Mouse (Mus musculus): ENCODE results near the gene 1700122O11Rik. TPM values are rescaled to one million over a fixed set of nuclear protein-coding genes. Genes with fewer than 3 reads are reported as not detected.

1700122O11Rik gene
- polyA plus RNA-seq, 1 experiment, result not detected

GRCm38 (mm10) chr17:48027677-48028076 is 10.4 kb downstream of the 1700122O11Rik start:
- WGBS, result 57% methylated on average over 6 of the region's 6 CpGs
- peaks cover 3% of the 10 kb centered on the region; the same call in 1 of the 2 replicates for H3K27me3 ChIP-seq (replicated peaks; ENCODE audit: control insufficient read depth, insufficient read depth, low read length)
- H3K36me3 ChIP-seq (ENCODE audit: control insufficient read depth, insufficient read depth, low read length), result no peaks in the 10 kb centered on the region
- no peak overlapping the region for H3K27ac ChIP-seq (ENCODE audit: insufficient read depth, low read depth, low read length)
- no peak overlapping the region for H3K4me3 ChIP-seq (ENCODE audit: insufficient read depth, low read depth, low read length)
- TF ChIP-seq CTCF (conservative IDR thresholded peaks at IDR 0.05; ENCODE audit: insufficient read depth, insufficient read length, low read depth, low read length) (no peak), POLR2A (IDR thresholded peaks at IDR 0.05; ENCODE audit: low read depth, low read length) (no peak)
- no peaks in the 10 kb centered on the region for H3K4me1 ChIP-seq (ENCODE audit: control insufficient read depth, insufficient read depth, low read length)
- DNase-seq, result no peak

GRCm38 (mm10) chr17:48027019-48027418 is 11.1 kb downstream of the 1700122O11Rik start:
- H3K4me3 ChIP-seq (ENCODE audit: insufficient read depth, low read depth, low read length), result no peak overlapping the region
- H3K27me3 ChIP-seq (replicated peaks; ENCODE audit: control insufficient read depth, insufficient read depth, low read length), result 0 out of 2 replicates have a peak, but pooled peaks cover 2% of the 10 kb centered on the region
- H3K4me1 ChIP-seq (ENCODE audit: control insufficient read depth, insufficient read depth, low read length), result no peaks in the 10 kb centered on the region
- 97% methylated on average over 5 of the region's 5 CpGs for WGBS
- TF ChIP-seq POLR2A (IDR thresholded peaks at IDR 0.05; ENCODE audit: low read depth, low read length) (no peak), CTCF (conservative IDR thresholded peaks at IDR 0.05; ENCODE audit: insufficient read depth, insufficient read length, low read depth, low read length) (0 out of 2 replicates have a peak, but pooled peaks have one; percentile 11)
- H3K27ac ChIP-seq (ENCODE audit: insufficient read depth, low read depth, low read length), result no peak overlapping the region
- DNase-seq, result no peak
- H3K36me3 ChIP-seq (ENCODE audit: control insufficient read depth, insufficient read depth, low read length), result no peaks in the 10 kb centered on the region

GRCm38 (mm10) chr17:48024045-48024444 is 14.0 kb downstream of the 1700122O11Rik start:
- WGBS, result 58% methylated on average over 8 of the region's 8 CpGs
- TF ChIP-seq POLR2A (IDR thresholded peaks at IDR 0.05; ENCODE audit: low read depth, low read length) (no peak), CTCF (conservative IDR thresholded peaks at IDR 0.05; ENCODE audit: insufficient read depth, insufficient read length, low read depth, low read length) (no peak)
- Histone ChIP-seq H3K36me3 (ENCODE audit: control insufficient read depth, insufficient read depth, low read length) (no peaks in the 10 kb centered on the region), H3K4me3 (ENCODE audit: insufficient read depth, low read depth, low read length) (no peak overlapping the region), H3K4me1 (ENCODE audit: control insufficient read depth, insufficient read depth, low read length) (no peaks in the 10 kb centered on the region), H3K27ac (ENCODE audit: insufficient read depth, low read depth, low read length) (no peak overlapping the region), H3K27me3 (replicated peaks; ENCODE audit: control insufficient read depth, insufficient read depth, low read length) (no peaks in the 10 kb centered on the region)
- no peak for DNase-seq

GRCm38 (mm10) chr17:48019585-48019984 is 18.5 kb downstream of the 1700122O11Rik start:
- H3K4me3 ChIP-seq (ENCODE audit: insufficient read depth, low read depth, low read length), result no peak overlapping the region
- no peak for DNase-seq
- no peak for TF ChIP-seq CTCF (conservative IDR thresholded peaks at IDR 0.05; ENCODE audit: insufficient read depth, insufficient read length, low read depth, low read length)
- H3K27ac ChIP-seq (ENCODE audit: insufficient read depth, low read depth, low read length), result no peak overlapping the region
- no peaks in the 10 kb centered on the region for H3K4me1 ChIP-seq (ENCODE audit: control insufficient read depth, insufficient read depth, low read length)
- no peaks in the 10 kb centered on the region for H3K27me3 ChIP-seq (replicated peaks; ENCODE audit: control insufficient read depth, insufficient read depth, low read length)
- 29% methylated on average over 2 of the region's 2 CpGs for WGBS
- H3K36me3 ChIP-seq (ENCODE audit: control insufficient read depth, insufficient read depth, low read length), result no peaks in the 10 kb centered on the region

- Histone ChIP-seq H3K4me1 (ENCODE audit: control insufficient read depth, insufficient read depth, low read length) (no peaks in the 10 kb centered on the region), H3K4me3 (ENCODE audit: insufficient read depth, low read depth, low read length) (no peak overlapping the region), H3K36me3 (ENCODE audit: control insufficient read depth, insufficient read depth, low read length) (no peaks in the 10 kb centered on the region), H3K27me3 (replicated peaks; ENCODE audit: control insufficient read depth, insufficient read depth, low read length) (no peaks in the 10 kb centered on the region), H3K27ac (ENCODE audit: insufficient read depth, low read depth, low read length) (no peak overlapping the region)
- no peak for TF ChIP-seq POLR2A (IDR thresholded peaks at IDR 0.05; ENCODE audit: low read depth, low read length)
- no peak for TF ChIP-seq CTCF (conservative IDR thresholded peaks at IDR 0.05; ENCODE audit: insufficient read depth, insufficient read length, low read depth, low read length)
- WGBS, result 75% methylated on average over 5 of the region's 5 CpGs
- no peak for DNase-seq
Measured at GRCm38 (mm10) chr17:48016566-48016965, 21.5 kb downstream of the 1700122O11Rik start.

- H3K27ac ChIP-seq (ENCODE audit: insufficient read depth, low read depth, low read length), result no peak overlapping the region
- 73% methylated on average over 10 of the region's 10 CpGs for WGBS
- no peaks in the 10 kb centered on the region for H3K4me1 ChIP-seq (ENCODE audit: control insufficient read depth, insufficient read depth, low read length)
- H3K4me3 ChIP-seq (ENCODE audit: insufficient read depth, low read depth, low read length), result no peak overlapping the region
- TF ChIP-seq POLR2A (IDR thresholded peaks at IDR 0.05; ENCODE audit: low read depth, low read length) (no peak), CTCF (conservative IDR thresholded peaks at IDR 0.05; ENCODE audit: insufficient read depth, insufficient read length, low read depth, low read length) (no peak)
- DNase-seq, result no peak
- H3K27me3 ChIP-seq (replicated peaks; ENCODE audit: control insufficient read depth, insufficient read depth, low read length), result no peaks in the 10 kb centered on the region
- H3K36me3 ChIP-seq (ENCODE audit: control insufficient read depth, insufficient read depth, low read length), result no peaks in the 10 kb centered on the region
Measured at GRCm38 (mm10) chr17:48012561-48012960, 25.5 kb downstream of the 1700122O11Rik start.

GRCm38 (mm10) chr17:48011105-48011504 is 27.0 kb downstream of the 1700122O11Rik start:
- Histone ChIP-seq H3K27me3 (replicated peaks; ENCODE audit: control insufficient read depth, insufficient read depth, low read length) (no peaks in the 10 kb centered on the region), H3K27ac (ENCODE audit: insufficient read depth, low read depth, low read length) (no peak overlapping the region), H3K4me1 (ENCODE audit: control insufficient read depth, insufficient read depth, low read length) (no peaks in the 10 kb centered on the region), H3K4me3 (ENCODE audit: insufficient read depth, low read depth, low read length) (no peak overlapping the region), H3K36me3 (ENCODE audit: control insufficient read depth, insufficient read depth, low read length) (no peaks in the 10 kb centered on the region)
- DNase-seq, result no peak
- no peak for TF ChIP-seq CTCF (conservative IDR thresholded peaks at IDR 0.05; ENCODE audit: insufficient read depth, insufficient read length, low read depth, low read length)
- no peak for TF ChIP-seq POLR2A (IDR thresholded peaks at IDR 0.05; ENCODE audit: low read depth, low read length)
- 90% methylated on average over 12 of the region's 12 CpGs for WGBS
